Mouse (Mus musculus) bone marrow macrophage, adult 2 months (primary cell): ENCODE data around the gene Sirt4.
"Not testable (repeated sequence)": the region's sequence is repeated elsewhere in the genome, so short reads cannot be mapped to it uniquely, and the experiment has no call there.

Source experiments
- CTCF ChIP-seq: IDR thresholded peaks from 2 replicates; pipeline ENCODE4 v1.5.1; 2012; ENCODE audit warnings: low read depth, mild to moderate bottlenecking, low read length, moderate library complexity
- POLR2A ChIP-seq: IDR thresholded peaks from 2 replicates; pipeline ENCODE4 v1.6.1; 2012; ENCODE audit warnings: mild to moderate bottlenecking, low read depth, low read length, borderline replicate concordance

GRCm38 (mm10) chr5:115518214-115518613 is 33.7 kb upstream of the Sirt4 start:
- TF ChIP-seq CTCF, POLR2A: not testable (repeated sequence)
